Mouse (Mus musculus): Measurements from ENCODE around the gene Cyp2d22.

DNA sequence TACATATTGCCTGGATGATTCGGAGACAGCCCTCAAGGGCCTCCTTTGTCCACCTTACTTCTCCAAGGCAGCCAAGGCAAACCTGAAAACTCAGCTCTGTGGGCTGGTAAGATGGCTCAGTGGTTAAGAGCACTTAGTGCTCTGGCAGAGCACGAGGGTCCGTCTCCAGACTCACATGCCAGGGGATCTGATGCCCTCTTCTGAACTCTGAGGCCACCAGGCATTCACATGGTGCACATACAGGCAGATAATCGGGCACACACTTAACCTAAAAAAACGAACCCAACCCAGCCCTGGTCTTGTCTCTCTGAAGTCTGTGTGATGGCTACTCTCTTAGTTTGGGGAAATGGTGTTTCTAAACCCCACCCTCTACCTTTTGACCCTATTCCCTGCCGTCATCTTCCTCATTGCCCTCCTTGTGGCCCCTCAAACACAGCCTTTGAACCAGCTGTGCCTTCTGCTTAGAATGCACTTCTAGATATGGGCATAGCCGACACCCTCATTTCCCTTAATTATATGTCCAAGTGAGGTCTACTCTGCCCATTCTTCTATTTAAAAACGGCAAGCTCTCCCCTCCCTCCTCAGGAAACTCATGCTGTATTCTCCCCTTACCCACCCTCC, 40.3 kb downstream of the Cyp2d22 start:
- TF ChIP-seq CTCF (IDR thresholded peaks at IDR 0.05; ENCODE audit: borderline replicate concordance, insufficient read depth, low read length) (no peak), POLR2A (IDR thresholded peaks at IDR 0.05; ENCODE audit: low read depth, low read length) (no peak)
